Mouse (Mus musculus): ENCODE measurements around the gene Prkaca. TPM values are rescaled to one million over a fixed set of nuclear protein-coding genes. Genes with fewer than 3 reads are reported as not detected.

The Prkaca gene
- polyA plus RNA-seq (2014; fragmentation: Nextera tagmentation; extraction: Ambion mirVana): 175 and 181 TPM in 2 replicates

GRCm38 (mm10) chr8:83972150-83973120 is at the start of gene Prkaca:
Prkaca (plus strand) TSS chr8:83972993.
- peak within 1 kb of the TSS; percentile 93 for H3K4me2 ChIP-seq (ENCODE audit: low read depth, low read length)
- H3K9ac ChIP-seq (replicated peaks; ENCODE audit: low read depth, low read length): peak within 1 kb of the TSS; percentile 94
- H3K27me3 ChIP-seq (ENCODE audit: control insufficient read depth, insufficient read depth, low read length): no peaks in the 10 kb centered on the region
- no peaks in the 10 kb centered on the region for H3K9me3 ChIP-seq (ENCODE audit: control insufficient read depth, low read length)
- H3K4me3 ChIP-seq (ENCODE audit: low read depth, low read length): peak within 1 kb of the TSS; percentile 88
- peak; percentile 99 for ATAC-seq (ENCODE audit: low read depth)
- peaks cover 17% of the 10 kb centered on the region for H3K4me1 ChIP-seq (ENCODE audit: control insufficient read depth, insufficient read depth, low read length)
- under 1% methylated on average over 82 of the region's 94 CpGs for WGBS
- no peaks in the 10 kb centered on the region for H3K36me3 ChIP-seq (ENCODE audit: control insufficient read depth, insufficient read depth, low read length)
- peak within 1 kb of the TSS; percentile 78 for H3K27ac ChIP-seq (ENCODE audit: low read depth, low read length)

- no peaks in the 10 kb centered on the region for H3K4me1 ChIP-seq (ENCODE audit: control insufficient read depth, insufficient read depth, low read length)
- H3K9me3 ChIP-seq (ENCODE audit: control insufficient read depth, low read length): no peaks in the 10 kb centered on the region
- no peak overlapping the region for H3K4me2 ChIP-seq (ENCODE audit: low read depth, low read length)
- H3K4me3 ChIP-seq (ENCODE audit: low read depth, low read length): no peak overlapping the region
- no peak overlapping the region for H3K27ac ChIP-seq (ENCODE audit: low read depth, low read length)
- ATAC-seq (ENCODE audit: low read depth): no peak
- H3K27me3 ChIP-seq (ENCODE audit: control insufficient read depth, insufficient read depth, low read length): no peaks in the 10 kb centered on the region
- H3K36me3 ChIP-seq (ENCODE audit: control insufficient read depth, insufficient read depth, low read length): peaks cover 49% of the 10 kb centered on the region
- H3K9ac ChIP-seq (replicated peaks; ENCODE audit: low read depth, low read length): no peak overlapping the region
- WGBS: 84% methylated on average over 5 of the region's 5 CpGs
Observed at GRCm38 (mm10) chr8:83924585-83924984, 48.2 kb upstream of the Prkaca start.

DNA sequence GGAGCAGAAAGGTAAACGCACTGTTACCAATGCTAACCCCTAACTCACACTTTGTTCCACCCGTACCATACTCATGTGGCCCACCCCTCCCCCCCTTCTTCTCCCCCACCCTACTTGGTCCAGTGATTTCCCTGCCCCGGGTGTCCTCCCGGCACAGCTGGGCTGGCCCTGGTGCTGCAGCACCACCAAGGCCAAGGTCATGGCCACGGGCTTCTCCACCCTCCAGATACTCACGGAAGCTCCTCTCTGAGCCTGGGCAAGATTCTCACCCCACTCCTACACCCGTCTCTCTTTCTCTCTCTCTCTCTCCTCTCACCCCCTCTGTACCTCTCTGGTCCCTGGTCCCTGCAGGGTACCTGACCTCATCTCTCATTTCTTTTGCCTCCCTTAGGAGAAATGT is 46.5 kb upstream of the Prkaca start:
- no peak for ATAC-seq (ENCODE audit: low read depth)
- Histone ChIP-seq H3K4me2 (ENCODE audit: low read depth, low read length) (no peak overlapping the region), H3K27ac (ENCODE audit: low read depth, low read length) (no peak overlapping the region), H3K4me1 (ENCODE audit: control insufficient read depth, insufficient read depth, low read length) (no peaks in the 10 kb centered on the region), H3K9ac (replicated peaks; ENCODE audit: low read depth, low read length) (no peak overlapping the region), H3K36me3 (ENCODE audit: control insufficient read depth, insufficient read depth, low read length) (peaks cover 59% of the 10 kb centered on the region), H3K4me3 (ENCODE audit: low read depth, low read length) (no peak overlapping the region), H3K9me3 (ENCODE audit: control insufficient read depth, low read length) (no peaks in the 10 kb centered on the region), H3K27me3 (ENCODE audit: control insufficient read depth, insufficient read depth, low read length) (no peaks in the 10 kb centered on the region)
- 69% methylated on average over 7 of the region's 7 CpGs for whole genome bisulfite sequencing

DNA sequence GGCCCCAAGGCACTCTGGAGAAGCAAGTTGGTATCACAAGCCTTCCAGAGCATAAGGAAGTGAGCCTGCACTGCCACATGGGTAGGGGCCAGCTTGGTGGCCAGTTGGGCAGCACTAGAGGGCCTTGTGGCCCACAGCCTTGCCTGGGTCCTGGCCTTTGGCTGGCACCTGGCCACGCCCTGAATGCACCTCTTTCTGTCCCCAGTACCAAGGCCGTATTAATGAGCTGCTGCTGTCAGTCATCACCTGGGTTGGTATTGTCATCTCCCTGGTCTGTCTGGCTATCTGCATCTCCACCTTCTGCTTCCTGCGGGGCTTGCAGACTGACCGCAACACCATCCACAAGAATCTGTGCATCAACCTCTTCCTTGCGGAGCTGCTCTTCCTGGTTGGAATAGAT is 38.6 kb upstream of the Prkaca start:
- Histone ChIP-seq H3K36me3 (ENCODE audit: control insufficient read depth, insufficient read depth, low read length) (peaks cover 93% of the 10 kb centered on the region), H3K4me1 (ENCODE audit: control insufficient read depth, insufficient read depth, low read length) (no peaks in the 10 kb centered on the region), H3K9me3 (ENCODE audit: control insufficient read depth, low read length) (no peaks in the 10 kb centered on the region), H3K27me3 (ENCODE audit: control insufficient read depth, insufficient read depth, low read length) (no peaks in the 10 kb centered on the region), H3K9ac (replicated peaks; ENCODE audit: low read depth, low read length) (no peak overlapping the region), H3K27ac (ENCODE audit: low read depth, low read length) (no peak overlapping the region), H3K4me2 (ENCODE audit: low read depth, low read length) (no peak overlapping the region), H3K4me3 (ENCODE audit: low read depth, low read length) (no peak overlapping the region)
- no peak for ATAC-seq (ENCODE audit: low read depth)
- WGBS: 88% methylated on average over 5 of the region's 5 CpGs

- no peaks in the 10 kb centered on the region for H3K4me1 ChIP-seq (ENCODE audit: control insufficient read depth, insufficient read depth, low read length)
- no peak overlapping the region for H3K9ac ChIP-seq (replicated peaks; ENCODE audit: low read depth, low read length)
- no peaks in the 10 kb centered on the region for H3K27me3 ChIP-seq (ENCODE audit: control insufficient read depth, insufficient read depth, low read length)
- 100% methylated on average over 2 of the region's 2 CpGs for WGBS
- peaks cover 87% of the 10 kb centered on the region for H3K36me3 ChIP-seq (ENCODE audit: control insufficient read depth, insufficient read depth, low read length)
- no peak for ATAC-seq (ENCODE audit: low read depth)
- H3K4me2 ChIP-seq (ENCODE audit: low read depth, low read length): no peak overlapping the region
- H3K27ac ChIP-seq (ENCODE audit: low read depth, low read length): no peak overlapping the region
- H3K4me3 ChIP-seq (ENCODE audit: low read depth, low read length): no peak overlapping the region
- H3K9me3 ChIP-seq (ENCODE audit: control insufficient read depth, low read length): no peaks in the 10 kb centered on the region
Observed at GRCm38 (mm10) chr8:83934994-83935393, 37.8 kb upstream of the Prkaca start.

DNA sequence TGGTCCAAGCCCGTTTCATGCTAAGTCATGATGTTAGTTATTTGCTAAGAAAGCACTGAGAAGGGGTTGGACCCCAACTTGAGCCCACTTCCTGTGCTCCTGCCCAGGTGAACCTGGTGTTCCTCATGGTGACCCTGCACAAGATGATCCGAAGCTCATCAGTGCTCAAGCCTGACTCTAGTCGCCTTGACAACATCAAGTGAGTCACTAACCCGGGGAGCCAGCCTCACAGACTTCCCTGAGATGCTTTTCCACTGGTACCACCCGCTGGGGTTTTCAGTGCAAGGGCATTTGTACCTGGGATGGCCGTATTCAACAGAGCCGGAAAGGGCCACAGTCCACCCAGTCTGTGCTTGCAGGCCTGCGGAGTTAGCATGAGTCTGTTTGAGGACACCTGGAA is 37.4 kb upstream of the Prkaca start:
- no peak overlapping the region for H3K27ac ChIP-seq (ENCODE audit: low read depth, low read length)
- WGBS: 89% methylated on average over 8 of the region's 8 CpGs
- no peaks in the 10 kb centered on the region for H3K9me3 ChIP-seq (ENCODE audit: control insufficient read depth, low read length)
- H3K36me3 ChIP-seq (ENCODE audit: control insufficient read depth, insufficient read depth, low read length): peaks cover 82% of the 10 kb centered on the region
- no peak for ATAC-seq (ENCODE audit: low read depth)
- no peak overlapping the region for H3K9ac ChIP-seq (replicated peaks; ENCODE audit: low read depth, low read length)
- H3K4me3 ChIP-seq (ENCODE audit: low read depth, low read length): no peak overlapping the region
- H3K4me2 ChIP-seq (ENCODE audit: low read depth, low read length): no peak overlapping the region
- H3K27me3 ChIP-seq (ENCODE audit: control insufficient read depth, insufficient read depth, low read length): no peaks in the 10 kb centered on the region
- H3K4me1 ChIP-seq (ENCODE audit: control insufficient read depth, insufficient read depth, low read length): no peaks in the 10 kb centered on the region

DNA sequence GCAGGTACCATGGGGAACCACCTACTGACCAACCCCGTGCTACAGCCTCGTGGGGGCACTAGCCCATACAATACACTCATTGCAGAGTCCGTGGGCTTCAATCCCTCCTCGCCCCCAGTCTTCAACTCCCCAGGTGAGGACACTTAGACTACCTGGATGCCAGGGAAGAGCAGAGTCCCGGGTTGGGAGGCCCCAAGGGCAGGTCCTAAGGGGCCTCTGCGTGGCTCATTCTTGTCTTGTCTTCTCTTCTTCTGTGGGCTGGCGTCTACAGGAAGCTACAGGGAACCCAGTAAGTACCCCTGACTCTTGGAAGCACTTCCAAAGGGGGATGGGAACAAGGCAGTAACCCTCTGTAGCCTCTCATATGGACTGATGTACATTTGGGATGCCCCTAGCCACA is 35.1 kb upstream of the Prkaca start:
- Histone ChIP-seq H3K27me3 (ENCODE audit: control insufficient read depth, insufficient read depth, low read length) (no peaks in the 10 kb centered on the region), H3K9ac (replicated peaks; ENCODE audit: low read depth, low read length) (no peak overlapping the region), H3K4me3 (ENCODE audit: low read depth, low read length) (no peak overlapping the region), H3K4me1 (ENCODE audit: control insufficient read depth, insufficient read depth, low read length) (no peaks in the 10 kb centered on the region), H3K36me3 (ENCODE audit: control insufficient read depth, insufficient read depth, low read length) (peaks cover 62% of the 10 kb centered on the region), H3K4me2 (ENCODE audit: low read depth, low read length) (no peak overlapping the region), H3K9me3 (ENCODE audit: control insufficient read depth, low read length) (no peaks in the 10 kb centered on the region), H3K27ac (ENCODE audit: low read depth, low read length) (no peak overlapping the region)
- ATAC-seq (ENCODE audit: low read depth): no peak
- 92% methylated on average over 7 of the region's 7 CpGs for WGBS

DNA sequence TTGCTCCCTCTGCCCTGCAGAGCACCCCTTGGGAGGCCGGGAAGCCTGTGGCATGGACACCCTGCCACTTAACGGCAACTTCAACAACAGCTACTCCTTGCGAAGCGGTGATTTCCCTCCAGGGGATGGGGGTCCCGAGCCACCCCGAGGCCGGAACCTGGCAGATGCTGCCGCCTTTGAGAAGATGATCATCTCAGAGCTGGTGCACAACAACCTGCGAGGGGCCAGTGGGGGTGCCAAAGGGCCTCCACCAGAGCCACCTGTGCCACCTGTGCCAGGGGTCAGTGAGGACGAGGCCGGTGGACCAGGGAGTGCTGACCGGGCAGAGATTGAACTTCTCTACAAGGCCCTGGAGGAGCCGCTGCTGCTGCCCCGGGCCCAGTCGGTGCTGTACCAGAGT is 34.5 kb upstream of the Prkaca start:
- Histone ChIP-seq H3K36me3 (ENCODE audit: control insufficient read depth, insufficient read depth, low read length) (peaks cover 55% of the 10 kb centered on the region), H3K27ac (ENCODE audit: low read depth, low read length) (no peak overlapping the region), H3K27me3 (ENCODE audit: control insufficient read depth, insufficient read depth, low read length) (no peaks in the 10 kb centered on the region), H3K4me3 (ENCODE audit: low read depth, low read length) (no peak overlapping the region), H3K4me1 (ENCODE audit: control insufficient read depth, insufficient read depth, low read length) (no peaks in the 10 kb centered on the region), H3K4me2 (ENCODE audit: low read depth, low read length) (no peak overlapping the region), H3K9me3 (ENCODE audit: control insufficient read depth, low read length) (no peaks in the 10 kb centered on the region), H3K9ac (replicated peaks; ENCODE audit: low read depth, low read length) (no peak overlapping the region)
- WGBS: 93% methylated on average over 14 of the region's 15 CpGs
- no peak for ATAC-seq (ENCODE audit: low read depth)

GRCm38 (mm10) chr8:83941066-83941677 is 31.6 kb upstream of the Prkaca start:
- Histone ChIP-seq H3K27ac (ENCODE audit: low read depth, low read length) (no peak overlapping the region), H3K4me3 (ENCODE audit: low read depth, low read length) (no peak overlapping the region), H3K4me2 (ENCODE audit: low read depth, low read length) (no peak overlapping the region), H3K9me3 (ENCODE audit: control insufficient read depth, low read length) (no peaks in the 10 kb centered on the region), H3K4me1 (ENCODE audit: control insufficient read depth, insufficient read depth, low read length) (no peaks in the 10 kb centered on the region), H3K36me3 (ENCODE audit: control insufficient read depth, insufficient read depth, low read length) (peaks cover 28% of the 10 kb centered on the region), H3K27me3 (ENCODE audit: control insufficient read depth, insufficient read depth, low read length) (no peaks in the 10 kb centered on the region), H3K9ac (replicated peaks; ENCODE audit: low read depth, low read length) (no peak overlapping the region)
- no peak for ATAC-seq (ENCODE audit: low read depth)
- 75% methylated on average over 6 of the region's 6 CpGs for WGBS
